ENCODE assay signal across 13 mouse cellular contexts in genomic region chr2:105673054-105673453, GRCm38 (mm10). TPM values are rescaled to one million over a fixed set of nuclear protein-coding genes. Genes with fewer than 3 reads are reported as not detected.
A peak's percentile ranks its signal among the peaks of the same experiment; 100 is the strongest.
DNase-seq lines count a peak whose midpoint lies in the region; ATAC-seq and TF ChIP-seq lines count a peak whose summit lies in the region.
"Had no signal": no experiment of that assay in that cellular context is flagged by ENCODE, and none has a peak within 500 bp of the region (broad histone marks: within the 10 kb centered on the region; RNA-seq: fewer than 3 reads in every experiment).

No protein-coding gene starts in this region.

- peaks cover 99% of the 10 kb centered on the region for H3K27me3 ChIP-seq in forebrain, embryonic 10.5 days (ENCODE audit: poor library complexity, severe bottlenecking)
- peaks cover 26% of the 10 kb centered on the region for H3K27me3 ChIP-seq in hindbrain, postnatal 0 days (ENCODE audit: insufficient read depth, low read length)
- peaks cover 41% of the 10 kb centered on the region for H3K27me3 ChIP-seq in neural tube, embryonic 14.5 days (ENCODE audit: control insufficient read depth, insufficient read depth, low read length)

- H3K4me2 ChIP-seq in hindbrain, postnatal 0 days (ENCODE audit: low read depth, low read length) = peak overlapping the region; percentile 65
- H3K4me2 ChIP-seq in neural tube, embryonic 14.5 days (ENCODE audit: low read depth, low read length) = peak overlapping the region; percentile 62; the same call in 1 of the 2 replicates

- peaks cover 13% of the 10 kb centered on the region for H3K36me3 ChIP-seq in forebrain, embryonic 10.5 days (replicated peaks)
- H3K36me3 ChIP-seq in hindbrain, postnatal 0 days (ENCODE audit: insufficient read depth, low read length) = no peaks in the 10 kb centered on the region
- no peaks in the 10 kb centered on the region for H3K36me3 ChIP-seq in neural tube, embryonic 14.5 days (ENCODE audit: control insufficient read depth, insufficient read depth, low read length)
- H3K36me3 ChIP-seq: embryonic facial prominence, embryonic 13.5 days had no signal

- DNase-seq in embryo, embryonic 11 days = peak; percentile 39
- DNase-seq in embryo, embryonic 9.5 days (ENCODE audit: extremely low spot score) = no peak
- DNase-seq in forebrain, embryonic 10.5 days (ENCODE audit: extremely low spot score, low spot score) = peak; percentile 61
- peak; percentile 51 for DNase-seq in hindbrain, postnatal 0 days (ENCODE audit: low spot score)
- DNase-seq in adrenal gland, postnatal 36 days = no peak
- DNase-seq in urinary bladder, postnatal 10 days (ENCODE audit: low spot score) = no peak
- DNase-seq in layer of hippocampus, postnatal 14 days (ENCODE audit: low spot score in 2 of 2) = no peak
- DNase-seq: adrenal gland, postnatal 25 days had no signal

- WGBS in forebrain, embryonic 10.5 days = 2% methylated on average over 6 of the region's 6 CpGs
- WGBS in hindbrain, postnatal 0 days = under 1% methylated on average over 6 of the region's 6 CpGs
- 2% methylated on average over 6 of the region's 6 CpGs for WGBS in neural tube, embryonic 14.5 days

- H3K4me1 ChIP-seq in forebrain, embryonic 10.5 days = peaks cover 88% of the 10 kb centered on the region
- H3K4me1 ChIP-seq in hindbrain, postnatal 0 days (ENCODE audit: insufficient read depth, low read length) = peaks cover 4% of the 10 kb centered on the region; the same call in 1 of the 2 replicates
- H3K4me1 ChIP-seq in neural tube, embryonic 14.5 days (ENCODE audit: control insufficient read depth, insufficient read depth, low read length) = peaks cover 11% of the 10 kb centered on the region

- H3K27ac ChIP-seq in forebrain, embryonic 10.5 days = peak overlapping the region; percentile 99
- peak overlapping the region; percentile 86 for H3K27ac ChIP-seq in hindbrain, postnatal 0 days
- H3K27ac ChIP-seq in neural tube, embryonic 14.5 days (ENCODE audit: low read depth, low read length) = no peak overlapping the region
- H3K27ac ChIP-seq: embryonic facial prominence, embryonic 13.5 days had no signal

- ATAC-seq in hindbrain, postnatal 0 days = no peak
- ATAC-seq in neural tube, embryonic 14.5 days (ENCODE audit: low read depth) = no peak

- peak overlapping the region; percentile 84 for H3K9ac ChIP-seq in hindbrain, postnatal 0 days (replicated peaks; ENCODE audit: low read length)
- H3K9ac ChIP-seq in neural tube, embryonic 14.5 days (replicated peaks; ENCODE audit: low read depth, low read length) = no peak overlapping the region
- H3K9ac ChIP-seq: embryonic facial prominence, embryonic 13.5 days had no signal

- TF ChIP-seq CTCF in hindbrain, postnatal 0 days (IDR thresholded peaks at IDR 0.05; ENCODE audit: low read depth) = no peak

- no peaks in the 10 kb centered on the region for H3K9me3 ChIP-seq in forebrain, embryonic 10.5 days
- H3K9me3 ChIP-seq in hindbrain, postnatal 0 days (ENCODE audit: low read length) = no peaks in the 10 kb centered on the region
- no peaks in the 10 kb centered on the region for H3K9me3 ChIP-seq in neural tube, embryonic 14.5 days (ENCODE audit: control insufficient read depth, low read length)
- H3K9me3 ChIP-seq: embryonic facial prominence, embryonic 13.5 days had no signal

- H3K4me3 ChIP-seq in forebrain, embryonic 10.5 days = peak overlapping the region; percentile 88
- peak overlapping the region; percentile 60 for H3K4me3 ChIP-seq in hindbrain, postnatal 0 days (ENCODE audit: low read length)
- 0 out of 2 replicates have a peak overlapping the region, but pooled peaks have one; percentile 10 for H3K4me3 ChIP-seq in neural tube, embryonic 14.5 days (ENCODE audit: low read depth, low read length)
- H3K4me3 ChIP-seq: embryonic facial prominence, embryonic 13.5 days had no signal

RNA-seq across cellular contexts. Expression of gene Pax6, which starts 4.4 kb away (rescaled TPM):
- 76.8 and 79.6 TPM in 2 replicates for polyA plus RNA-seq in forebrain, embryonic 10.5 days (2016; fragmentation: Nextera tagmentation; extraction: Ambion mirVana)
- 88.7 and 136 TPM in 2 replicates for total RNA-seq in hindbrain, postnatal 0 days (2014; rRNA removed)
- 68.7 and 82.3 TPM in 2 replicates for polyA plus RNA-seq in hindbrain, postnatal 0 days (2015; fragmentation: Nextera tagmentation; extraction: Ambion mirVana)
- 13.3 and 13.5 TPM in 2 replicates for polyA plus RNA-seq in neural tube, embryonic 14.5 days (2014; fragmentation: Nextera tagmentation; extraction: Ambion mirVana)
- not detected for total RNA-seq in adrenal gland, postnatal 36 days (2021)
- 10 to 100 TPM; 11.1 to 11.2 TPM for total RNA-seq in layer of hippocampus, postnatal 14 days (2021)
- total RNA-seq: adrenal gland, postnatal 25 days; gastrocnemius, postnatal 25 days; heart, postnatal 14 days had no signal
- polyA plus RNA-seq: lung, embryonic 16.5 days had no signal

Comparison
In these comparisons a context has a peak if more than half of its experiments do, and no peak if none do; other contexts are left out.
1. DNase-seq: peak in embryo, embryonic 11 days (single experiment), forebrain, embryonic 10.5 days (single experiment) and hindbrain, postnatal 0 days (single experiment); none in embryo, embryonic 9.5 days (single experiment), adrenal gland, postnatal 36 days (0 of 2), urinary bladder, postnatal 10 days (single experiment) and layer of hippocampus, postnatal 14 days (0 of 2).
2. H3K4me3 ChIP-seq: peak in every context shown above with its lines; median percentile 88 in forebrain, embryonic 10.5 days; 60 in hindbrain, postnatal 0 days; 10 in neural tube, embryonic 14.5 days.
3. RNA of gene Pax6, which starts 4.4 kb away (total RNA-seq): 88.7 to 136 TPM in hindbrain, postnatal 0 days and 11.1 to 11.2 TPM in layer of hippocampus, postnatal 14 days; not detected in adrenal gland, postnatal 36 days; every median in the first group is over 10 times any median in the second.